Mouse (Mus musculus): Measurements from ENCODE around the gene Hoxc10.

DNA sequence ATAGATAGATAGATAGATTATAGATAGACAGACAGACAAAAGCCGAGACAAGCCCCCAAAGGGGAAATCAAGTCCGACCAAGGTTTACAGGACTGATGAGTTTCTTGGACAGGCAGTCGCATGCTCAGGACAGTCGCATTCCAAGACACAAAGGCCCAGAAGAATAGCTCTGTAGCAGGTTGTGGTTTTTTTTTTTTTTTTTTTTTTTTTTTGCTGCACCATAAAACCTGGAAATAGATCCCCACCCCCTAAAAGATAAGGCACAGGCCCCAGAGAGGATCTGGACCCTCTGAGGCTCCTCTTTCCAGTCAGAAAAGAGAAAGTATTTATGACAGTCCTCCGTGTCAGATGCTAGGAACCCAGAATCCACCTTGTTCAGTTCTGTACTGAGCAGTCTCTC lies 21.5 kb downstream of the Hoxc10 start:
- TF ChIP-seq POLR2A (IDR thresholded peaks at IDR 0.05; ENCODE audit: extremely low read depth, insufficient read depth, low read length) (no peak), CTCF (IDR thresholded peaks at IDR 0.05; ENCODE audit: low read depth, low read length) (no peak)

Data from liver, adult 2 months (tissue).